Mouse (Mus musculus): ENCODE measurements around the gene Odf4. TPM values are rescaled to one million over a fixed set of nuclear protein-coding genes. Genes with fewer than 3 reads are reported as not detected.
A peak's percentile ranks its signal among the peaks of the same experiment; 100 is the strongest.
"Not testable (repeated sequence)": the region's sequence is repeated elsewhere in the genome, so short reads cannot be mapped to it uniquely, and the experiment has no call there.

Odf4 gene
- polyA plus RNA-seq, 1 experiment = 4.1 TPM

DNA sequence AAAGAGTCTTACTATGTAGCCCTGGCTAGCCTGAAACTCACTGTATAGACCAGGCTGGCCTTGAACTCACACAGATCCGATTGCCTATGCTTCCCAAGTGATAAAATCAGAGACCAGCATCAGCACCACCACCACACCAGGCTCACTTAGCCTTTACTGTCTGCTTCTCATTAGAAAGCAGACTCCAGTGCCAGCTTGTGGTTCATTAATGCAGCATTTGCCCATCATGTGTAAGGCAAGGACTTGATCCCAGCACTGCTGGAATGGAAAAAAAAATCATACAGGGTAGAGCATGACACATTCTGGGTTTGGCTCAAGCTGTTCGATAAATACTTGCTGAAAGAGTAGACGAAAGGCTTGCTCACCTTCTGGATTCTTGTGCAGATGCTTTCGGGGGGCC, 19.1 kb upstream of the Odf4 start:
- no peak for DNase-seq (ENCODE audit: low read depth)
- TF ChIP-seq CTCF (IDR thresholded peaks at IDR 0.05; ENCODE audit: borderline replicate concordance, extremely low read depth, insufficient read depth, insufficient read length) (no peak), POLR2A (IDR thresholded peaks at IDR 0.05; ENCODE audit: borderline replicate concordance, extremely low read depth, insufficient read depth, insufficient read length, poor library complexity, severe bottlenecking) (no peak)

DNA sequence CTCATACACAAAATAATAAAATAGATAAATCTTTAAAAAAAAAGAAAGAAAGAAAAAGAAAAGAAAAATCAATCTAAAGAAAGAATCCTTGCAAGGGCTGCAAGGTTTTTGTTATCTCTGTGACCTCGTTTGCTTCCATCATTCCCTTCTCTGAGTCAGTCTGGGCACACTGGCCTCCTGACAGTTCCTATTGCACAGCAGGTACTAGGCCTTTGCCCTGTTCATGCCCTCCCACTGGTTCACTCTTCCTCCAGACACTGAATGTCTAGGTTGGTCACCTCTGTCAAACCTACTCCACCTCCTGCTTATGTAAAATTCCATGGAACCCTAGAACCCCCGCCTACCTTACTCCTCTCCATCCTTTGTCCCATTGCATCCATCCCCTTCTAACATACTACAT, 18.4 kb upstream of the Odf4 start:
- TF ChIP-seq CTCF (IDR thresholded peaks at IDR 0.05; ENCODE audit: borderline replicate concordance, extremely low read depth, insufficient read depth, insufficient read length) (no peak), POLR2A (IDR thresholded peaks at IDR 0.05; ENCODE audit: borderline replicate concordance, extremely low read depth, insufficient read depth, insufficient read length, poor library complexity, severe bottlenecking) (no peak)
- no peak for DNase-seq (ENCODE audit: low read depth)

DNA sequence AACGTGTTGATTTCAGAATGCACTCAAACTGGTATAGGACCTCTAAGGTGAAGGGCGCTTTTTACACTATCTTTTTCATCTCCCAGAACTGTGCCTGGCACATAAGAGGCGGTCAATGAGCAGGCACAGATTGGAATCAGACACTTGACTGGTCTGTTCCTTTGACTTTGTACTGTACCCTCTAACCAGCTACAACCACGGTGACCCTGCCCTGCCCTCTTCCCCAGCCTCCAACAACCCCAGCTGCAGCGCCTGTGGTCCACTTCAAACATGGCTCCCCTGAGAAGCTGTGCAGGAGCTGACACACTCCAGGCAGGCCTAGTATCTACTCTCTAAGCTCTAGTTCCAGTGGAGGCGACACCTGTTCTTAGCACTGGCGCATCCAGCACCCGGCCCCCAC, 15.8 kb upstream of the Odf4 start:
- DNase-seq (ENCODE audit: low read depth) = no peak
- TF ChIP-seq POLR2A (IDR thresholded peaks at IDR 0.05; ENCODE audit: borderline replicate concordance, extremely low read depth, insufficient read depth, insufficient read length, poor library complexity, severe bottlenecking) (no peak), CTCF (IDR thresholded peaks at IDR 0.05; ENCODE audit: borderline replicate concordance, extremely low read depth, insufficient read depth, insufficient read length) (no peak)

DNA sequence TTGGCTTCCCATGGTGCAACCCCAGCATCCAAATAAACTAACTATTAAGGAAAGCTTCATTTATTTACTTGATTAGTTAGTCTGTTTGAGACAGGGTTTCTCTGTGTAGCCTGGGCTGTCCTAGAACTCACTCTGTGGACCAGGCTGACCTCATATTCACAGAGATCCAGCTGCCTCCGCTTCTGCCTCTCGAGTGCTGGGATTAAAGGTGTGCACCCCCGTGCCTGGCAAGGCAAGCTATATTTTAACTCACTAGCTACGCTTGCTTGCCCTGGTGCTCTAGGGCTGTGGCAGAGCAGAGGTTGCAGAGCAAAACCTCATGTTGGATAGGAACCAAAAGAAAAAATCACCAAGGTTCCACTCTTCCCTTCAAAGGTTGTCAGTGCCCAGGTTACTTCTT, 13.6 kb upstream of the Odf4 start:
- TF ChIP-seq POLR2A (IDR thresholded peaks at IDR 0.05; ENCODE audit: borderline replicate concordance, extremely low read depth, insufficient read depth, insufficient read length, poor library complexity, severe bottlenecking) (no peak), CTCF (IDR thresholded peaks at IDR 0.05; ENCODE audit: borderline replicate concordance, extremely low read depth, insufficient read depth, insufficient read length) (no peak)
- DNase-seq (ENCODE audit: low read depth) = no peak

DNA sequence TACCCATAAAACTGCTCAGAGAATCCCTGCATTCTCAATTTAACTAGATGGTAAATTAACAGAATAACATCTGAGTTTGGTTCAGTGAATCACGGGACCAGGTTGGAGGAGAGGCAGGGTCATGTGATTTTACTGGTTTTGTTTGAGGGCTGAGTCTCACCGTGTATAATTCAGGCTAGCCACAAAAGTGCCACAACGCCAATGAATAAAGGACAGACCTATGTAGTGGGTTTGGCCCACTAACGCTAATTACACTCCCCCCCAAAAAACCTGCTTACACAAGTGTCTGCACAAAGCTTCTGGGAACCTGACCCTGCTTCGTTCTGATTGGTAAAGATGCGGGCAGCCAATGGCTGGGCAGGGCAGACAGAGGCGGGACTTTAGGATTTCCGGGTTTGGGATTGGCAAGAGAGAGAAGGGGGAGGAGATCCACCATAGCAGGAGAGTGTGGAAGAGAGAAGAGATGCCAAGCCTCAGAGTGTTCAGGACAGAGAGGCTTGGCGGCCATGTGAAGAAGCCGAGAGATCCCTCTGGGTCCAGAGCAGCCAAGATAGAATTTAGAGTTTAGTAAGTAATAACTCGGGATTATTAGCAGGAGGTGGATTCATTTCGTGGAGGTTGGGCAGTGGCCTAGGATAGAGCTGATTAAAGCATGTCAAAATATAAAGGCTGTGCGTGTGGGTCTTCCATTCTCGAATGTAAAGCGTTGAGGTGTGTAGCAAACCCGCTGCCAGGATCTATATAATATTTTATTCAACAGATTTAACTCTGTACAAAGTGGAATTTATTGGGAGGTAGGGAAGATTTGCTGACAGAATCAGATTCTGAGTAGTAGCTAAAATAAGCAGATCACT, 12.8 kb upstream of the Odf4 start:
- TF ChIP-seq CTCF (IDR thresholded peaks at IDR 0.05; ENCODE audit: borderline replicate concordance, extremely low read depth, insufficient read depth, insufficient read length) (no peak), POLR2A (IDR thresholded peaks at IDR 0.05; ENCODE audit: borderline replicate concordance, extremely low read depth, insufficient read depth, insufficient read length, poor library complexity, severe bottlenecking) (peak; percentile 66; the same call in 1 of the 2 replicates)
- DNase-seq (ENCODE audit: low read depth) = peak; percentile 98

DNA sequence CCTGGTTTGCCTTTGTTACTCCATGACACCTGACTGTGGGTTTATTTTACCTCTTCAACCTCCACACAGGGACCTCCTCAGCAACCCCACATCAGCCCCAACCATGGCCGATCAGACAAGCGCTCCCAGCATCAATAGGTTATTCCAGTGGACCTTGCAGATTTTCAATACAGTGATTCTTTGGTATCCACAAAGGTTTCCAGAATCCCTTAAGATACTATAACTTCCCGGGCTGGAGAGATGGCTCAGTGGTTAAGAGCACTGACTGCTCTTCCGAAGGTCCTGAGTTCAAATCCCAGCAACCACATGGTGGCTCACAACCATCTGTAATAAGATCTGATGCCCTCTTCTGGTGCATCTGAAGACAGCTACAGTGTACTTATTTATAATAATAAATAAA, 10.1 kb upstream of the Odf4 start:
- not testable (repeated sequence) for DNase-seq (ENCODE audit: low read depth)

DNA sequence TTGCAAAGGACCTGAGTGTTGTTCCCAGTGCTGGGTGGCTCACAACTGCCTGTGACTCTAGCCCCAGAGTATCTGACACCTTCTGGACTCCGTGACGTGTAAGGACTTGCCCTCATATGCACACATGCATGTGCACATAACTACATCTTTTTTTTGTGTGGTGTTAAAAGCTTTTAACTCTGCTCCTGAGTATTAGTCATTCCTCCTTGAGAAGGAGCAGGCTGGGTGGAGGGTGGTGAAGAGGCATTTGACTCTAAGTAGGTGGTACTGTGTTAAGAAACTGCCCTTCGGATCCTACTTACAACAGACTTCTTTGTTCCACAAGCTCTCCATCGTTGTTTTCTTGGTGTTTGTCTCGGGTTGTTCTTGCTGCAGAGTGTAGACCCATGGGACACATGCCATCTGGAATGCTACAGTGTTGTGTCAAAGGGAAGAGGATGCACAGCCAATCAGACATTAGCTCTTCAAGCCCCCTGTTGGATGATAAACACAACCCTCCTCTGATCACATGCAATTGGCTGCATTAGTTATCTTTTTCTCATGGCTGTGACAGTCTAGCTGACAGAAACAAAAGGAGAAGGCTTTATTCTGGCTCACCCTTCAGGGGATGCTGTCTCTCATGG, 7.1 kb upstream of the Odf4 start:
- DNase-seq (ENCODE audit: low read depth) = peak; percentile 80
- TF ChIP-seq POLR2A (IDR thresholded peaks at IDR 0.05; ENCODE audit: borderline replicate concordance, extremely low read depth, insufficient read depth, insufficient read length, poor library complexity, severe bottlenecking) = no peak
- TF ChIP-seq CTCF (IDR thresholded peaks at IDR 0.05; ENCODE audit: borderline replicate concordance, extremely low read depth, insufficient read depth, insufficient read length) = no peak

DNA sequence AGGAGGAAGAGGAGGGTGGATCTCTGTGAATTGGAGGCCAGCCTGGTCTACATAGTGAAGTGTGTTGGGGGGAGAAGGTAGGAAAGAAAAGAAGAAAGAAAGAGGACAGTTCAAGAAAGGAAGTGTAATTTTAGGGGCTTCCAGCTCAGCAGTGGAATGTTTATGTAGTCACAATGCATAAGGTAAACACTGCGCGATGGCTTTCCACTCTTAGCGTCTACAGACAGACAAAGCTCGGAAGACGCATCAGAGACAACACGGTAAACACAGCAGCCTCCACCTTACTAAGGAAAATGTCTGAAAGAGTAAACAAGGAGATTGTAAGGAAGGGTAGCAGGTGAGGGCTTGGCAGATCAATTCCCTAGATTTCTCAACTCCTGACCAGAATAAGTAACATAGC, 3.1 kb upstream of the Odf4 start:
- no peak for DNase-seq (ENCODE audit: low read depth)
- TF ChIP-seq CTCF (IDR thresholded peaks at IDR 0.05; ENCODE audit: borderline replicate concordance, extremely low read depth, insufficient read depth, insufficient read length) = no peak
- no peak for TF ChIP-seq POLR2A (IDR thresholded peaks at IDR 0.05; ENCODE audit: borderline replicate concordance, extremely low read depth, insufficient read depth, insufficient read length, poor library complexity, severe bottlenecking)

DNA sequence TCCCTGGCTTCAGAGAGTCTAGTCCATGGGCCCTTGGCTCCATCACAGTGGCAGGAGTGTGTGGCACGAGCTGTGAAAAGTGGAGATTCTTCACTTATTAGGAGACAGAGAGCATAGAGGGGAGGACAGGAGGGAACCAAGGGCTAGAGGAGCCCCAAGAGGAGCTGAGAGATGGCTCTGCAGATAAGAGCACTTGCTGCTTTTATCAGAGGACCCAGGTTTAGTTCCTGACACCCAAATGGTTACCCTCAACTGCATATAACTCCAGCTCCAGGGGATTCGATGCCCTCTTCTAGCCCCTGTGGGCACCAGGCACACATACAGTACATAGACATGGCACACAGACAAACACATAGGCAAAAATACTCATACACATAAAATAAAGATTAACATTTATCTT, 2.1 kb downstream of the Odf4 start:
- TF ChIP-seq CTCF (IDR thresholded peaks at IDR 0.05; ENCODE audit: borderline replicate concordance, extremely low read depth, insufficient read depth, insufficient read length) (no peak), POLR2A (IDR thresholded peaks at IDR 0.05; ENCODE audit: borderline replicate concordance, extremely low read depth, insufficient read depth, insufficient read length, poor library complexity, severe bottlenecking) (no peak)
- DNase-seq (ENCODE audit: low read depth) = no peak

DNA sequence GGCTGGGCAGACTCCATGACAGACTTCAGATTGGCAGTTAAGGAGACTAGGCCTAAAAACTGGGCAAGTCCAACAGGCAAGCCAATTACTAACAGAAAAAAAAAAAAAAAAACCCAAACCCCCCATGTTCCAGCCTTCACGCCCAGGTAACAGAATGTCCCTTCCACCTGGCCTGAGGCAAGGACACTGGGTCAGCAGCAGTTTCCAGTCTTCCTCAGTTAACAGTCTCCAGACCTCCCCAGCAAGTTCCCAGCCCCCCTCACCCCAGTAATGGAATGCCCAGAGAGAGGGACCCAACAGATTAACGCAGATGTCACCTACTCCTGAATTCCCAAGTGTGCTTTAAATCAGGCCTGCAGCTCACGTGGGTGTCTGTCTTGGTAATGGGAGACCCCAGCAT, 3.7 kb downstream of the Odf4 start:
- TF ChIP-seq POLR2A (IDR thresholded peaks at IDR 0.05; ENCODE audit: borderline replicate concordance, extremely low read depth, insufficient read depth, insufficient read length, poor library complexity, severe bottlenecking) = no peak
- no peak for TF ChIP-seq CTCF (IDR thresholded peaks at IDR 0.05; ENCODE audit: borderline replicate concordance, extremely low read depth, insufficient read depth, insufficient read length)
- no peak for DNase-seq (ENCODE audit: low read depth)

DNA sequence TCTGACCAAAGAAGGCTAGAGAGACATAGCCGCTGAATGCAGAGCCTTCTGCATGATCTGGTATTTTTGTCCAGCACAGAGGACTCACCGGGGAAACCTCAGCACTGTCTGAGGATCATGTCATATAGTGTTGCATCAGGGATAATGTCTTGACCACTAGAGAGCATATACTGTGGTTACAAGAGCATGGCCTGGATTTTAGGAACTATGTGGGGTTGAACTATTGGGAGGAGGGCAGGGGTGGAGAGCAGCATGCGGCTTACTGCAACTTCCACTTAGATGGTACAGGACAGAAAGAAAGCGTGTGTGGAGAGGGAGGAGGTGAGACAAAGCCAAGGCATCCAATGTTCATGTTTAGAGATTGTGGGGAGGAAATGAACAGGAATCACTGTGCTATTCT, 12.3 kb downstream of the Odf4 start:
- TF ChIP-seq POLR2A (IDR thresholded peaks at IDR 0.05; ENCODE audit: borderline replicate concordance, extremely low read depth, insufficient read depth, insufficient read length, poor library complexity, severe bottlenecking) (no peak), CTCF (IDR thresholded peaks at IDR 0.05; ENCODE audit: borderline replicate concordance, extremely low read depth, insufficient read depth, insufficient read length) (no peak)
- no peak for DNase-seq (ENCODE audit: low read depth)

DNA sequence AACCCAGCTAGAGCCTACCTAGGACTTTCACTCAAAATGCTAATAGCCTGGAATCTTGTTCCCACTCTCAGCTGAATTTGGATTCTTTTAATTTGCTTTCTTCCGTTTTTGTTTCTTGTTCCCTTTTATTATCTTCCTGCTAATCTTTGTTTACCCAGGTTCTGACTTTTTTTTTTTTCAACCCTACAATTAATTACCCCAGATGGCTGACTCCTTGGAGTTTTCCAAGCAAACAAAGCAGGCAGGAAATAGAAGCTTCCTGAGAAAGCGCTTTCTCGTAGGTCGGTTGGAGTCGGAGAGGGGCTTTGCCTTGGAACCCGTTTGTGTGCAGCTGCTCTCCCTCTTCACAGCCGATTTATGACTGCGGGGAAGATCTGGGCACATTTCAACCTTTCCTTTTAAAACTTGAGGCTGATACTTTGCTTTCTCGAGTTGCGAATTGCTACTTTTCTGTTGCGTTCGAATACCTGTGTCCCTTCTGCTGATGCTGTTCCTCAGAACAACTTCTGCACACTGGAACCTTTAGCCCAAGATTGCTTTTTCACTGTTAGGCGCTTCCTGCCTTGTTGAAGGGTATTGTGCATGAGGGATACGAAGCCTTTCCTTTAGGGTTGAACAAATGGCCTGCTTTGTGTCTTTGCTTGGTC, 15.2 kb downstream of the Odf4 start:
- TF ChIP-seq POLR2A (IDR thresholded peaks at IDR 0.05; ENCODE audit: borderline replicate concordance, extremely low read depth, insufficient read depth, insufficient read length, poor library complexity, severe bottlenecking) = no peak
- TF ChIP-seq CTCF (IDR thresholded peaks at IDR 0.05; ENCODE audit: borderline replicate concordance, extremely low read depth, insufficient read depth, insufficient read length) = no peak
- DNase-seq (ENCODE audit: low read depth) = peak; percentile 11
